Mouse (Mus musculus): ENCODE measurements at regions not wholly inside any gene's neighbourhood (a gene's known extent, or its start where the extent isn't known, plus 50 kb on each side); places are given as distances from the start of the nearest gene placed in this dataset.
"Not testable (repeated sequence)": the region's sequence is repeated elsewhere in the genome, so short reads cannot be mapped to it uniquely, and the experiment has no call there.

GRCm38 (mm10) chr6:84313797-84314196 is 279.9 kb downstream of the Cyp26b1 start:
- no peak overlapping the region for H3K4me2 ChIP-seq (replicated peaks; ENCODE audit: low read depth)
- no peak overlapping the region for H3K9ac ChIP-seq (ENCODE audit: low read depth, low read length)
- no peak overlapping the region for H3K4me3 ChIP-seq (ENCODE audit: low read depth, low read length)
- 16% methylated on average over 4 of the region's 4 CpGs for WGBS
- TF ChIP-seq CTCF (IDR thresholded peaks at IDR 0.05; ENCODE audit: low read depth) = no peak
- no peaks in the 10 kb centered on the region for H3K4me1 ChIP-seq (replicated peaks; ENCODE audit: control insufficient read depth, insufficient read depth, low read length)
- no peaks in the 10 kb centered on the region for H3K9me3 ChIP-seq (ENCODE audit: control insufficient read depth)
- no peaks in the 10 kb centered on the region for H3K36me3 ChIP-seq (ENCODE audit: control insufficient read depth, insufficient read depth)
- ATAC-seq = no peak
- H3K27ac ChIP-seq (ENCODE audit: low read depth, low read length) = no peak overlapping the region
- H3K27me3 ChIP-seq (replicated peaks; ENCODE audit: control insufficient read depth, insufficient read depth, low read length) = no peaks in the 10 kb centered on the region

- H3K9ac ChIP-seq (ENCODE audit: low read depth, low read length) = no peak overlapping the region
- TF ChIP-seq CTCF (IDR thresholded peaks at IDR 0.05; ENCODE audit: low read depth) = no peak
- no peak overlapping the region for H3K27ac ChIP-seq (ENCODE audit: low read depth, low read length)
- H3K27me3 ChIP-seq (replicated peaks; ENCODE audit: control insufficient read depth, insufficient read depth, low read length) = no peaks in the 10 kb centered on the region
- no peaks in the 10 kb centered on the region for H3K9me3 ChIP-seq (ENCODE audit: control insufficient read depth)
- no peak overlapping the region for H3K4me3 ChIP-seq (ENCODE audit: low read depth, low read length)
- WGBS = 61% methylated on average over 9 of the region's 9 CpGs
- no peak overlapping the region for H3K4me2 ChIP-seq (replicated peaks; ENCODE audit: low read depth)
- no peak for ATAC-seq
- no peaks in the 10 kb centered on the region for H3K36me3 ChIP-seq (ENCODE audit: control insufficient read depth, insufficient read depth)
- H3K4me1 ChIP-seq (replicated peaks; ENCODE audit: control insufficient read depth, insufficient read depth, low read length) = no peaks in the 10 kb centered on the region
Observed at GRCm38 (mm10) chr6:84310635-84311241, 283.0 kb downstream of the Cyp26b1 start.

GRCm38 (mm10) chr6:84307556-84307955 is 286.2 kb downstream of the Cyp26b1 start:
- 79% methylated on average over 3 of the region's 3 CpGs for WGBS
- H3K4me1 ChIP-seq (replicated peaks; ENCODE audit: control insufficient read depth, insufficient read depth, low read length) = no peaks in the 10 kb centered on the region
- no peak overlapping the region for H3K4me2 ChIP-seq (replicated peaks; ENCODE audit: low read depth)

GRCm38 (mm10) chr6:84306585-84306984 is 287.1 kb downstream of the Cyp26b1 start:
- no peak overlapping the region for H3K27ac ChIP-seq (ENCODE audit: low read depth, low read length)
- H3K9ac ChIP-seq (ENCODE audit: low read depth, low read length) = no peak overlapping the region
- H3K4me3 ChIP-seq (ENCODE audit: low read depth, low read length) = no peak overlapping the region
- WGBS = 58% methylated on average over 13 of the region's 13 CpGs
- TF ChIP-seq CTCF (IDR thresholded peaks at IDR 0.05; ENCODE audit: low read depth) = no peak
- no peak overlapping the region for H3K4me2 ChIP-seq (replicated peaks; ENCODE audit: low read depth)
- no peaks in the 10 kb centered on the region for H3K27me3 ChIP-seq (replicated peaks; ENCODE audit: control insufficient read depth, insufficient read depth, low read length)
- H3K9me3 ChIP-seq (ENCODE audit: control insufficient read depth) = no peaks in the 10 kb centered on the region
- H3K36me3 ChIP-seq (ENCODE audit: control insufficient read depth, insufficient read depth) = no peaks in the 10 kb centered on the region
- ATAC-seq = no peak
- H3K4me1 ChIP-seq (replicated peaks; ENCODE audit: control insufficient read depth, insufficient read depth, low read length) = no peaks in the 10 kb centered on the region

More at GRCm38 (mm10) chr6:84307556-84307955, 286.2 kb downstream of the Cyp26b1 start:
- no peak overlapping the region for H3K27ac ChIP-seq (ENCODE audit: low read depth, low read length)
- no peak overlapping the region for H3K9ac ChIP-seq (ENCODE audit: low read depth, low read length)
- no peaks in the 10 kb centered on the region for H3K36me3 ChIP-seq (ENCODE audit: control insufficient read depth, insufficient read depth)
- H3K4me3 ChIP-seq (ENCODE audit: low read depth, low read length) = no peak overlapping the region
- no peak for TF ChIP-seq CTCF (IDR thresholded peaks at IDR 0.05; ENCODE audit: low read depth)
- ATAC-seq = no peak
- H3K27me3 ChIP-seq (replicated peaks; ENCODE audit: control insufficient read depth, insufficient read depth, low read length) = no peaks in the 10 kb centered on the region
- H3K9me3 ChIP-seq (ENCODE audit: control insufficient read depth) = no peaks in the 10 kb centered on the region

- no peaks in the 10 kb centered on the region for H3K9me3 ChIP-seq (ENCODE audit: control insufficient read depth)
- no peak overlapping the region for H3K4me2 ChIP-seq (replicated peaks; ENCODE audit: low read depth)
Observed at GRCm38 (mm10) chr6:84305093-84305492, 288.6 kb downstream of the Cyp26b1 start.

GRCm38 (mm10) chr6:84302916-84303315 is 290.8 kb downstream of the Cyp26b1 start:
- not testable (repeated sequence) for H3K4me2 ChIP-seq (replicated peaks; ENCODE audit: low read depth); ATAC-seq; H3K36me3 ChIP-seq (ENCODE audit: control insufficient read depth, insufficient read depth); H3K9ac ChIP-seq (ENCODE audit: low read depth, low read length); H3K27ac ChIP-seq (ENCODE audit: low read depth, low read length); H3K4me3 ChIP-seq (ENCODE audit: low read depth, low read length); H3K4me1 ChIP-seq (replicated peaks; ENCODE audit: control insufficient read depth, insufficient read depth, low read length); H3K27me3 ChIP-seq (replicated peaks; ENCODE audit: control insufficient read depth, insufficient read depth, low read length); H3K9me3 ChIP-seq (ENCODE audit: control insufficient read depth)
- WGBS = 84% methylated on average over 3 of the region's 3 CpGs

More at GRCm38 (mm10) chr6:84305093-84305492, 288.6 kb downstream of the Cyp26b1 start:
- Histone ChIP-seq H3K27ac (ENCODE audit: low read depth, low read length) (no peak overlapping the region), H3K27me3 (replicated peaks; ENCODE audit: control insufficient read depth, insufficient read depth, low read length) (no peaks in the 10 kb centered on the region), H3K36me3 (ENCODE audit: control insufficient read depth, insufficient read depth) (no peaks in the 10 kb centered on the region), H3K4me1 (replicated peaks; ENCODE audit: control insufficient read depth, insufficient read depth, low read length) (no peaks in the 10 kb centered on the region), H3K4me3 (ENCODE audit: low read depth, low read length) (no peak overlapping the region), H3K9ac (ENCODE audit: low read depth, low read length) (no peak overlapping the region)
- ATAC-seq = no peak
- no peak for TF ChIP-seq CTCF (IDR thresholded peaks at IDR 0.05; ENCODE audit: low read depth)
- WGBS = 83% methylated on average over 3 of the region's 3 CpGs

GRCm38 (mm10) chr6:84299936-84300335 is 291.5 kb downstream of the Dysf start:
- no peak overlapping the region for H3K9ac ChIP-seq (ENCODE audit: low read depth, low read length)
- 73% methylated on average over 2 of the region's 2 CpGs for WGBS
- no peak overlapping the region for H3K27ac ChIP-seq (ENCODE audit: low read depth, low read length)
- H3K4me2 ChIP-seq (replicated peaks; ENCODE audit: low read depth) = no peak overlapping the region
- TF ChIP-seq CTCF (IDR thresholded peaks at IDR 0.05; ENCODE audit: low read depth) = no peak
- H3K9me3 ChIP-seq (ENCODE audit: control insufficient read depth) = no peaks in the 10 kb centered on the region
- no peaks in the 10 kb centered on the region for H3K27me3 ChIP-seq (replicated peaks; ENCODE audit: control insufficient read depth, insufficient read depth, low read length)
- no peaks in the 10 kb centered on the region for H3K4me1 ChIP-seq (replicated peaks; ENCODE audit: control insufficient read depth, insufficient read depth, low read length)
- no peak for ATAC-seq
- H3K4me3 ChIP-seq (ENCODE audit: low read depth, low read length) = no peak overlapping the region
- H3K36me3 ChIP-seq (ENCODE audit: control insufficient read depth, insufficient read depth) = no peaks in the 10 kb centered on the region

Measured in intestine, postnatal 0 days (tissue).